Mouse (Mus musculus) megakaryocyte progenitor cell, adult 5-6 weeks (primary cell): Measurements from ENCODE around the gene Trabd2b. TPM values are rescaled to one million over a fixed set of nuclear protein-coding genes. Genes with fewer than 3 reads are reported as not detected.

Experiments
- ATAC-seq: replicated peaks from 2 replicates; pipeline ENCODE4 v1.8.0; 2016; ENCODE audit warnings: mild to moderate bottlenecking, moderate TSS enrichment, inconsistent platforms; ENCODE audit not compliant: poor library complexity
- total RNA-seq, 2 experiments: library from RNA; stranded (forward) in 1 of 2; stranded (reverse) in 1 of 2; fragments of 157-497, 149-512 nt in 1 of 2; fragments of 200-1000 nt in 1 of 2; gene quantifications; 2 replicates each; pipeline versions ENCODE4 v1.2.3 to v1.2.4; 2015 to 2017

Trabd2b gene
- total RNA-seq, 2 experiments from 2014 or later: not detected

- ATAC-seq: no peak
These were observed 16.9 kb upstream of the Trabd2b start for GRCm38 (mm10) chr4:114389653-114390052.

- peak; percentile 60 for ATAC-seq
These were observed 8.9 kb upstream of the Trabd2b start for GRCm38 (mm10) chr4:114397625-114398024.

GRCm38 (mm10) chr4:114399821-114400220 is 6.7 kb upstream of the Trabd2b start:
- no peak for ATAC-seq

GRCm38 (mm10) chr4:114401993-114402731 is 4.4 kb upstream of the Trabd2b start:
- ATAC-seq: no peak

GRCm38 (mm10) chr4:114405682-114406354 is 706 bp upstream of the Trabd2b start:
- peak; percentile 87 for ATAC-seq

- no peak for ATAC-seq
These were observed 992 bp downstream of the Trabd2b start for GRCm38 (mm10) chr4:114407516-114407915.

- no peak for ATAC-seq
These were observed 1.8 kb downstream of the Trabd2b start for GRCm38 (mm10) chr4:114408298-114408697.

GRCm38 (mm10) chr4:114408890-114409480 is 2.5 kb downstream of the Trabd2b start:
- no peak for ATAC-seq

- ATAC-seq: no peak
These were observed 3.0 kb downstream of the Trabd2b start for GRCm38 (mm10) chr4:114409511-114409910.

- ATAC-seq: no peak
These were observed 3.5 kb downstream of the Trabd2b start for GRCm38 (mm10) chr4:114410026-114410425.

- ATAC-seq: no peak
These were observed 3.9 kb downstream of the Trabd2b start for GRCm38 (mm10) chr4:114410443-114410842.

- ATAC-seq: no peak
These were observed 4.6 kb downstream of the Trabd2b start for GRCm38 (mm10) chr4:114410958-114411661.

- ATAC-seq: no peak
These were observed 5.4 kb downstream of the Trabd2b start for GRCm38 (mm10) chr4:114411846-114412390.

- ATAC-seq: no peak
These were observed 9.6 kb downstream of the Trabd2b start for GRCm38 (mm10) chr4:114415925-114416645.

GRCm38 (mm10) chr4:114420154-114420553 is 13.6 kb downstream of the Trabd2b start:
- no peak for ATAC-seq

GRCm38 (mm10) chr4:114423084-114423483 is 16.6 kb downstream of the Trabd2b start:
- ATAC-seq: no peak

GRCm38 (mm10) chr4:114425808-114426207 is 19.3 kb downstream of the Trabd2b start:
- ATAC-seq: no peak

GRCm38 (mm10) chr4:114432742-114433141 is 26.2 kb downstream of the Trabd2b start:
- no peak for ATAC-seq

- no peak for ATAC-seq
These were observed 26.9 kb downstream of the Trabd2b start for GRCm38 (mm10) chr4:114433440-114433839.

- ATAC-seq: no peak
These were observed 28.2 kb downstream of the Trabd2b start for GRCm38 (mm10) chr4:114434766-114435165.
